Mouse (Mus musculus): ENCODE results near the gene 5430419D17Rik. TPM values are rescaled to one million over a fixed set of nuclear protein-coding genes. Genes with fewer than 3 reads are reported as not detected.

5430419D17Rik gene
- polyA plus RNA-seq, 1 experiment from 2014 or later, result 0.30 TPM

- Histone ChIP-seq H3K4me2 (no peak overlapping the region), H3K9me3 (replicated peaks) (no peaks in the 10 kb centered on the region), H3K27ac (no peak overlapping the region), H3K4me1 (replicated peaks) (no peaks in the 10 kb centered on the region), H3K9ac (no peak overlapping the region), H3K36me3 (no peaks in the 10 kb centered on the region), H3K27me3 (no peaks in the 10 kb centered on the region), H3K4me3 (no peak overlapping the region)
- no peak for ATAC-seq (replicated peaks; ENCODE audit: insufficient number of reproducible peaks, insufficient read depth, low FRiP score, low read depth)
- 90% methylated on average over 14 of the region's 14 CpGs for WGBS
Observed at GRCm38 (mm10) chr7:131187996-131188395, 13.8 kb downstream of the 5430419D17Rik start.

GRCm38 (mm10) chr7:131223086-131223485 lies 48.9 kb downstream of the 5430419D17Rik start:
- ATAC-seq (replicated peaks; ENCODE audit: insufficient number of reproducible peaks, insufficient read depth, low FRiP score, low read depth), result no peak
- Histone ChIP-seq H3K9me3 (replicated peaks) (no peaks in the 10 kb centered on the region), H3K9ac (no peak overlapping the region), H3K36me3 (no peaks in the 10 kb centered on the region), H3K27ac (no peak overlapping the region), H3K4me2 (no peak overlapping the region), H3K4me1 (replicated peaks) (peaks cover 3% of the 10 kb centered on the region; the same call in 1 of the 2 replicates), H3K4me3 (no peak overlapping the region), H3K27me3 (no peaks in the 10 kb centered on the region)
- 39% methylated on average over 5 of the region's 5 CpGs for WGBS

- no peaks in the 10 kb centered on the region for H3K9me3 ChIP-seq (replicated peaks)
- ATAC-seq (replicated peaks; ENCODE audit: insufficient number of reproducible peaks, insufficient read depth, low FRiP score, low read depth), result no peak
- H3K27ac ChIP-seq, result no peak overlapping the region
- H3K4me3 ChIP-seq, result no peak overlapping the region
- H3K27me3 ChIP-seq, result no peaks in the 10 kb centered on the region
- H3K4me1 ChIP-seq (replicated peaks), result no peaks in the 10 kb centered on the region
- H3K4me2 ChIP-seq, result no peak overlapping the region
- no peak overlapping the region for H3K9ac ChIP-seq
- H3K36me3 ChIP-seq, result no peaks in the 10 kb centered on the region
Observed at GRCm38 (mm10) chr7:131236091-131236490, 61.9 kb downstream of the 5430419D17Rik start.

GRCm38 (mm10) chr7:131244993-131245392 lies 70.8 kb downstream of the 5430419D17Rik start:
- WGBS, result 5% methylated on average over 1 of the region's 1 CpGs
- no peak overlapping the region for H3K4me2 ChIP-seq

GRCm38 (mm10) chr7:131256841-131257240 lies 82.6 kb downstream of the 5430419D17Rik start:
- Histone ChIP-seq H3K9me3 (replicated peaks) (no peaks in the 10 kb centered on the region), H3K4me2 (no peak overlapping the region), H3K4me3 (no peak overlapping the region), H3K4me1 (replicated peaks) (peaks cover 3% of the 10 kb centered on the region; the same call in 1 of the 2 replicates), H3K27ac (no peak overlapping the region), H3K9ac (no peak overlapping the region), H3K27me3 (no peaks in the 10 kb centered on the region), H3K36me3 (no peaks in the 10 kb centered on the region)
- WGBS, result 78% methylated on average over 5 of the region's 5 CpGs
- ATAC-seq (replicated peaks; ENCODE audit: insufficient number of reproducible peaks, insufficient read depth, low FRiP score, low read depth), result no peak

More at GRCm38 (mm10) chr7:131244993-131245392, 70.8 kb downstream of the 5430419D17Rik start:
- H3K4me3 ChIP-seq, result no peak overlapping the region
- no peaks in the 10 kb centered on the region for H3K4me1 ChIP-seq (replicated peaks)
- H3K9ac ChIP-seq, result no peak overlapping the region
- H3K27me3 ChIP-seq, result no peaks in the 10 kb centered on the region
- no peaks in the 10 kb centered on the region for H3K9me3 ChIP-seq (replicated peaks)
- H3K36me3 ChIP-seq, result no peaks in the 10 kb centered on the region
- H3K27ac ChIP-seq, result no peak overlapping the region
- ATAC-seq (replicated peaks; ENCODE audit: insufficient number of reproducible peaks, insufficient read depth, low FRiP score, low read depth), result no peak

- no peak overlapping the region for H3K4me2 ChIP-seq
- no peaks in the 10 kb centered on the region for H3K27me3 ChIP-seq
- WGBS, result 57% methylated on average over 1 of the region's 1 CpGs
- no peaks in the 10 kb centered on the region for H3K9me3 ChIP-seq (replicated peaks)
- ATAC-seq (replicated peaks; ENCODE audit: insufficient number of reproducible peaks, insufficient read depth, low FRiP score, low read depth), result no peak
- no peak overlapping the region for H3K27ac ChIP-seq
- H3K9ac ChIP-seq, result no peak overlapping the region
- no peak overlapping the region for H3K4me3 ChIP-seq
- H3K36me3 ChIP-seq, result no peaks in the 10 kb centered on the region
- peaks cover 3% of the 10 kb centered on the region; the same call in 1 of the 2 replicates for H3K4me1 ChIP-seq (replicated peaks)
Observed at GRCm38 (mm10) chr7:131257309-131257708, 83.1 kb downstream of the 5430419D17Rik start.

GRCm38 (mm10) chr7:131260946-131261345 lies 86.7 kb downstream of the 5430419D17Rik start:
- no peaks in the 10 kb centered on the region for H3K9me3 ChIP-seq (replicated peaks)
- 67% methylated on average over 6 of the region's 6 CpGs for WGBS
- H3K4me1 ChIP-seq (replicated peaks), result peaks cover 3% of the 10 kb centered on the region; the same call in 1 of the 2 replicates
- H3K27ac ChIP-seq, result no peak overlapping the region
- H3K36me3 ChIP-seq, result no peaks in the 10 kb centered on the region
- H3K9ac ChIP-seq, result no peak overlapping the region
- no peak overlapping the region for H3K4me3 ChIP-seq
- H3K27me3 ChIP-seq, result no peaks in the 10 kb centered on the region
- no peak overlapping the region for H3K4me2 ChIP-seq
- ATAC-seq (replicated peaks; ENCODE audit: insufficient number of reproducible peaks, insufficient read depth, low FRiP score, low read depth), result no peak

- no peaks in the 10 kb centered on the region for H3K9me3 ChIP-seq (replicated peaks)
- H3K4me1 ChIP-seq (replicated peaks), result no peaks in the 10 kb centered on the region
- WGBS, result 77% methylated on average over 4 of the region's 4 CpGs
- H3K27me3 ChIP-seq, result no peaks in the 10 kb centered on the region
- no peak overlapping the region for H3K4me2 ChIP-seq
- no peak for ATAC-seq (replicated peaks; ENCODE audit: insufficient number of reproducible peaks, insufficient read depth, low FRiP score, low read depth)
- H3K27ac ChIP-seq, result no peak overlapping the region
- H3K4me3 ChIP-seq, result no peak overlapping the region
- H3K36me3 ChIP-seq, result no peaks in the 10 kb centered on the region
- no peak overlapping the region for H3K9ac ChIP-seq
Observed at GRCm38 (mm10) chr7:131264251-131264650, 90.0 kb downstream of the 5430419D17Rik start.

- H3K4me1 ChIP-seq (replicated peaks), result no peaks in the 10 kb centered on the region
- no peaks in the 10 kb centered on the region for H3K27me3 ChIP-seq
- no peaks in the 10 kb centered on the region for H3K36me3 ChIP-seq
- H3K27ac ChIP-seq, result no peak overlapping the region
- no peak overlapping the region for H3K4me2 ChIP-seq
- no peak overlapping the region for H3K4me3 ChIP-seq
- no peaks in the 10 kb centered on the region for H3K9me3 ChIP-seq (replicated peaks)
- ATAC-seq (replicated peaks; ENCODE audit: insufficient number of reproducible peaks, insufficient read depth, low FRiP score, low read depth), result no peak
- H3K9ac ChIP-seq, result no peak overlapping the region
- WGBS, result 60% methylated on average over 4 of the region's 4 CpGs
Observed at GRCm38 (mm10) chr7:131265851-131266250, 91.6 kb downstream of the 5430419D17Rik start.

GRCm38 (mm10) chr7:131297151-131297550 lies 122.9 kb downstream of the 5430419D17Rik start:
- Histone ChIP-seq H3K9ac (no peak overlapping the region), H3K4me1 (replicated peaks) (no peaks in the 10 kb centered on the region), H3K4me3 (no peak overlapping the region), H3K4me2 (no peak overlapping the region), H3K27ac (no peak overlapping the region), H3K27me3 (no peaks in the 10 kb centered on the region), H3K36me3 (no peaks in the 10 kb centered on the region), H3K9me3 (replicated peaks) (no peaks in the 10 kb centered on the region)
- no peak for ATAC-seq (replicated peaks; ENCODE audit: insufficient number of reproducible peaks, insufficient read depth, low FRiP score, low read depth)
- WGBS, result 67% methylated on average over 8 of the region's 8 CpGs

GRCm38 (mm10) chr7:131303340-131303739 lies 129.1 kb downstream of the 5430419D17Rik start:
- H3K9ac ChIP-seq, result no peak overlapping the region
- 73% methylated on average over 8 of the region's 8 CpGs for WGBS
- no peak overlapping the region for H3K4me2 ChIP-seq
- no peak overlapping the region for H3K4me3 ChIP-seq
- no peaks in the 10 kb centered on the region for H3K27me3 ChIP-seq
- no peak for ATAC-seq (replicated peaks; ENCODE audit: insufficient number of reproducible peaks, insufficient read depth, low FRiP score, low read depth)
- H3K36me3 ChIP-seq, result no peaks in the 10 kb centered on the region
- H3K9me3 ChIP-seq (replicated peaks), result no peaks in the 10 kb centered on the region
- no peak overlapping the region for H3K27ac ChIP-seq
- no peaks in the 10 kb centered on the region for H3K4me1 ChIP-seq (replicated peaks)

- Histone ChIP-seq H3K27me3 (no peaks in the 10 kb centered on the region), H3K4me2 (no peak overlapping the region), H3K9me3 (replicated peaks) (no peaks in the 10 kb centered on the region), H3K9ac (no peak overlapping the region), H3K36me3 (no peaks in the 10 kb centered on the region), H3K4me3 (no peak overlapping the region), H3K4me1 (replicated peaks) (no peaks in the 10 kb centered on the region), H3K27ac (no peak overlapping the region)
- WGBS, result 76% methylated on average over 5 of the region's 5 CpGs
- no peak for ATAC-seq (replicated peaks; ENCODE audit: insufficient number of reproducible peaks, insufficient read depth, low FRiP score, low read depth)
Observed at GRCm38 (mm10) chr7:131306733-131307132, 132.5 kb downstream of the 5430419D17Rik start.

Data from heart, embryonic 15.5 days (tissue).